Mouse (Mus musculus): ENCODE results near the gene Syngap1. TPM values are rescaled to one million over a fixed set of nuclear protein-coding genes. Genes with fewer than 3 reads are reported as not detected.

Gene Syngap1
- total RNA-seq, 1 experiment from 2014 or later = 3.9 TPM

DNA sequence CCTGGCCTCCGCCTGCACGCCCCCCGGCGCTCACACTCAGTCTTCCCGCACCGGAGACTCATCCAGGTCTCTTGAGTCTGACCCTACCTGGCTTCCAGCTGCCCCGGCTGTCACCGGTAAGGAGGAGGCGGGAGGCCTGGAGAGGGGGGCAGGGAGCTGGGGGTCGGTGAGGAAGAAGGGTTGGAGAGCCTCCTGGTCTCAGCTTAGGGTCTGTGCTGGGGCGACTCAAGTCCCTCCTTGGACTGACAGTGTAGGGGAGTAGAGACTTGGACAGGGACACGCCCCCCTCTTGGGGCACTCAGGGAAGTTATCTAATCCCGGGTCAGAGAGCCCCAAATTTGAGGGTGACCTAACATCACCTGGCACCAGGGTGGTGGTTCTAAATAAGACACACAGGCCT is 7.6 kb upstream of the Syngap1 start:
- 0 out of 4 replicates have a peak, but pooled peaks of 1 of the 2 experiments have one; percentile 6 for ATAC-seq (replicated peaks in 1 of 2; ENCODE audit: insufficient read depth in 1 of 2, low FRiP score in 2 of 2, low TSS enrichment in 1 of 2, low read depth in 1 of 2, poor library complexity in 2 of 2, severe bottlenecking in 2 of 2)

DNA sequence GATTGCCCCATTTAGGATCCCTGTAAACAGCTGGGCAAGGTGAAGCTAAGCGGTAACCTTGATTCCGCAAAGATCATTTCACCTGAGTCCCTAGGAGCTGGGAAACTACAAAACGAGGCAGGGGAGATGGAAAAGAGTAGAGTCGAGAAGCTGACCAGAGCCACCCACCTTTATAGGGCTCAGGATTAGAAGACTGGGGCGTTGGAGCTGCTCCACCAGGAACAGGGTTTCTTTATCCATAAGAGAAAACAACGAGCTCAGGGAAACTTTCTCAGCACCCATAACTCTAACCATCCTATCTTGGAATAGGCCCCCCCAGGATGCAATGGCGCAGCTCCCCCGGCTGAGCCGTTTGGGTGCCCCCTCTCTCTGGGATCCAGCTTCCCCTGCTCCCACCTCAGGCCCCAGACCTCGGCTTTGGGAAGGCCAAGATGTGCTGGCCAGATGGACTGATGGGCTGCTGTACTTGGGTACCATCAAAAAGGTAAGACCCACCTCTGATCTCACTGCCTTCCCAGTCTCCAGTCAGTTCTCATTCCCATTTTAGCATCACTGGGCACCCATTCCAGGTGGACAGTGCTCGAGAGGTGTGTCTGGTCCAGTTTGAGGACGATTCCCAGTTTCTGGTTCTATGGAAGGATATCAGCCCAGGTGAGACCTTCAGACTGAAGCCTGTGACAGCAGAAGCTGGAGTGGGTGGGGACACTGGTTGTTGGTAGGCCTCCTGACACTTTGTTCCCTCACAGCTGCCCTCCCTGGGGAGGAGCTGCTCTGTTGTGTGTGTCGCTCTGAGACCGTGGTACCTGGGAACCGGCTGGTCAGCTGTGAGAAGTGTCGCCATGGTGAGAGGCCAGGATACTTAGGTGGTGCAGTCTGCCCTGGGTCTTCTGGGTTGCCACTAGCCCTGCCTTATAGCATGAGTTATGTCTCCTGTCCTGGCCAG is 6.9 kb upstream of the Syngap1 start:
- ATAC-seq (replicated peaks in 1 of 2; ENCODE audit: insufficient read depth in 1 of 2, low FRiP score in 2 of 2, low TSS enrichment in 1 of 2, low read depth in 1 of 2, poor library complexity in 2 of 2, severe bottlenecking in 2 of 2) = no peak

DNA sequence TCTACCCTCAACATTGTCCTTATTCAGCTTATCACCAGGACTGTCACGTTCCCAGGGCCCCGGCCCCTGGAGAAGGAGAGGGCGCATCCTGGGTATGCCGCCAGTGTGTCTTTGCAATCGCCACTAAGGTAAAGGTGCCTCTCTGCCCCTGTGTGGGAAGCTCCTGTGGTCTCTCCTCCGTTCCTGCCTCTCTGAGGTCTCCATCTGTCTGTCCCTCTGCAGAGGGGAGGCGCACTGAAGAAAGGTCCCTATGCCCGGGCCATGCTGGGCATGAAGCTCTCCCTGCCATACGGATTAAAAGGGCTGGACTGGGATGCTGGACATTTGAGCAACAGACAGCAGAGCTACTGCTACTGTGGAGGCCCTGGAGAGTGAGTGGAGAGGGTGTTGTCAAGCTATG is 6.0 kb upstream of the Syngap1 start:
- no peak for ATAC-seq (replicated peaks in 1 of 2; ENCODE audit: insufficient read depth in 1 of 2, low FRiP score in 2 of 2, low TSS enrichment in 1 of 2, low read depth in 1 of 2, poor library complexity in 2 of 2, severe bottlenecking in 2 of 2)

GRCm38 (mm10) chr17:26936453-26936852 is 4.6 kb upstream of the Syngap1 start:
- ATAC-seq (replicated peaks in 1 of 2; ENCODE audit: insufficient read depth in 1 of 2, low FRiP score in 2 of 2, low TSS enrichment in 1 of 2, low read depth in 1 of 2, poor library complexity in 2 of 2, severe bottlenecking in 2 of 2) = no peak

- ATAC-seq (replicated peaks in 1 of 2; ENCODE audit: insufficient read depth in 1 of 2, low FRiP score in 2 of 2, low TSS enrichment in 1 of 2, low read depth in 1 of 2, poor library complexity in 2 of 2, severe bottlenecking in 2 of 2) = no peak
Observed at GRCm38 (mm10) chr17:26936921-26937695, 3.9 kb upstream of the Syngap1 start.

- no peak for ATAC-seq (replicated peaks in 1 of 2; ENCODE audit: insufficient read depth in 1 of 2, low FRiP score in 2 of 2, low TSS enrichment in 1 of 2, low read depth in 1 of 2, poor library complexity in 2 of 2, severe bottlenecking in 2 of 2)
Observed at GRCm38 (mm10) chr17:26937883-26938695, 3.0 kb upstream of the Syngap1 start.

GRCm38 (mm10) chr17:26938731-26939130 is 2.3 kb upstream of the Syngap1 start:
- ATAC-seq (replicated peaks in 1 of 2; ENCODE audit: insufficient read depth in 1 of 2, low FRiP score in 2 of 2, low TSS enrichment in 1 of 2, low read depth in 1 of 2, poor library complexity in 2 of 2, severe bottlenecking in 2 of 2) = no peak; a peak in 1 of 4 replicates

GRCm38 (mm10) chr17:26939178-26939972 is 1.7 kb upstream of the Syngap1 start, which contains the start of gene Cuta:
TSS of gene Cuta (minus strand) at chr17:26939569.
- peak; percentile 92 to 93 for ATAC-seq (replicated peaks in 1 of 2; ENCODE audit: insufficient read depth in 1 of 2, low FRiP score in 2 of 2, low TSS enrichment in 1 of 2, low read depth in 1 of 2, poor library complexity in 2 of 2, severe bottlenecking in 2 of 2)

GRCm38 (mm10) chr17:26939973-26940300 is 1.1 kb upstream of the Syngap1 start:
- ATAC-seq (replicated peaks in 1 of 2; ENCODE audit: insufficient read depth in 1 of 2, low FRiP score in 2 of 2, low TSS enrichment in 1 of 2, low read depth in 1 of 2, poor library complexity in 2 of 2, severe bottlenecking in 2 of 2) = no peak

- ATAC-seq (replicated peaks in 1 of 2; ENCODE audit: insufficient read depth in 1 of 2, low FRiP score in 2 of 2, low TSS enrichment in 1 of 2, low read depth in 1 of 2, poor library complexity in 2 of 2, severe bottlenecking in 2 of 2) = no peak
Observed at GRCm38 (mm10) chr17:26941841-26942570, 953 bp downstream of the Syngap1 start.

GRCm38 (mm10) chr17:26945824-26946495 is 4.9 kb downstream of the Syngap1 start:
- no peak for ATAC-seq (replicated peaks in 1 of 2; ENCODE audit: insufficient read depth in 1 of 2, low FRiP score in 2 of 2, low TSS enrichment in 1 of 2, low read depth in 1 of 2, poor library complexity in 2 of 2, severe bottlenecking in 2 of 2)

GRCm38 (mm10) chr17:26946567-26946966 is 5.5 kb downstream of the Syngap1 start:
- peak; percentile 25 to 30; a peak in 1 of 4 replicates for ATAC-seq (replicated peaks in 1 of 2; ENCODE audit: insufficient read depth in 1 of 2, low FRiP score in 2 of 2, low TSS enrichment in 1 of 2, low read depth in 1 of 2, poor library complexity in 2 of 2, severe bottlenecking in 2 of 2)

- ATAC-seq (replicated peaks in 1 of 2; ENCODE audit: insufficient read depth in 1 of 2, low FRiP score in 2 of 2, low TSS enrichment in 1 of 2, low read depth in 1 of 2, poor library complexity in 2 of 2, severe bottlenecking in 2 of 2) = no peak
Observed at GRCm38 (mm10) chr17:26947231-26948100, 6.4 kb downstream of the Syngap1 start.

- ATAC-seq (replicated peaks in 1 of 2; ENCODE audit: insufficient read depth in 1 of 2, low FRiP score in 2 of 2, low TSS enrichment in 1 of 2, low read depth in 1 of 2, poor library complexity in 2 of 2, severe bottlenecking in 2 of 2) = no peak
Observed at GRCm38 (mm10) chr17:26948316-26949050, 7.4 kb downstream of the Syngap1 start.
